Mouse (Mus musculus) right cerebral cortex, postnatal 4 days (tissue): ENCODE results near the gene Pars2.

ENCODE experiments used
- DNase-seq: peaks from one replicate; pipeline ENCODE4 v3.0.0-alpha.2; 2022

Gene Pars2

GRCm38 (mm10) chr4:106650833-106651527 is at the start of gene Pars2:
TSS of gene Pars2 (plus strand) at chr4:106651069.
- peak; percentile 98 for DNase-seq

- DNase-seq = no peak
Observed at GRCm38 (mm10) chr4:106606639-106607554, 44.0 kb upstream of the Pars2 start.

GRCm38 (mm10) chr4:106607905-106608304 is 43.0 kb upstream of the Pars2 start:
- no peak for DNase-seq

GRCm38 (mm10) chr4:106613105-106613504 is 37.8 kb upstream of the Pars2 start:
- DNase-seq = no peak

GRCm38 (mm10) chr4:106613560-106613959 is 37.3 kb upstream of the Pars2 start:
- no peak for DNase-seq

GRCm38 (mm10) chr4:106614180-106614797 is 36.6 kb upstream of the Pars2 start:
- peak; percentile 76 for DNase-seq

GRCm38 (mm10) chr4:106614881-106615280 is 36.0 kb upstream of the Pars2 start:
- no peak for DNase-seq

- DNase-seq = no peak
Observed at GRCm38 (mm10) chr4:106615637-106616036, 35.2 kb upstream of the Pars2 start.

GRCm38 (mm10) chr4:106617056-106617455 is 33.8 kb upstream of the Pars2 start, which contains the start of gene Lexm:
TSS of gene Lexm (minus strand) at chr4:106617241.
- no peak for DNase-seq

GRCm38 (mm10) chr4:106618898-106619297 is 32.0 kb upstream of the Pars2 start:
- no peak for DNase-seq

GRCm38 (mm10) chr4:106621428-106621827 is 29.4 kb upstream of the Pars2 start:
- DNase-seq = no peak

- DNase-seq = no peak
Observed at GRCm38 (mm10) chr4:106622030-106622493, 28.8 kb upstream of the Pars2 start, which contains the start of gene Ttc22. TSS of gene Ttc22 (plus strand) at chr4:106622432.

- no peak for DNase-seq
Observed at GRCm38 (mm10) chr4:106622712-106623111, 28.2 kb upstream of the Pars2 start.

GRCm38 (mm10) chr4:106624271-106624670 is 26.6 kb upstream of the Pars2 start:
- DNase-seq = no peak

GRCm38 (mm10) chr4:106627809-106628208 is 23.1 kb upstream of the Pars2 start:
- DNase-seq = no peak

- DNase-seq = no peak
Observed at GRCm38 (mm10) chr4:106628650-106629360, 22.1 kb upstream of the Pars2 start.

GRCm38 (mm10) chr4:106629374-106629773 is 21.5 kb upstream of the Pars2 start:
- no peak for DNase-seq

- peak; percentile 85 for DNase-seq
Observed at GRCm38 (mm10) chr4:106630333-106631220, 20.3 kb upstream of the Pars2 start.

- DNase-seq = no peak
Observed at GRCm38 (mm10) chr4:106632313-106632712, 18.6 kb upstream of the Pars2 start.

- no peak for DNase-seq
Observed at GRCm38 (mm10) chr4:106633281-106634085, 17.4 kb upstream of the Pars2 start.

- peak; percentile 48 for DNase-seq
Observed at GRCm38 (mm10) chr4:106634086-106634479, 16.8 kb upstream of the Pars2 start.
